Mouse (Mus musculus): ENCODE results near the gene Vmn1r127. TPM values are rescaled to one million over a fixed set of nuclear protein-coding genes. Genes with fewer than 3 reads are reported as not detected.
"Not testable (repeated sequence)": the region's sequence is repeated elsewhere in the genome, so short reads cannot be mapped to it uniquely, and the experiment has no call there.

Gene Vmn1r127
- total RNA-seq (2021) (not detected), polyA plus RNA-seq (2012; rRNA removed) (not detected in 2 replicates)
- long read RNA-seq: 0 reads

- not testable (repeated sequence) for DNase-seq
Observed at GRCm38 (mm10) chr7:21319761-21320160, at the start of gene Vmn1r127. Vmn1r127 (minus strand) TSS chr7:21319861.

DNA sequence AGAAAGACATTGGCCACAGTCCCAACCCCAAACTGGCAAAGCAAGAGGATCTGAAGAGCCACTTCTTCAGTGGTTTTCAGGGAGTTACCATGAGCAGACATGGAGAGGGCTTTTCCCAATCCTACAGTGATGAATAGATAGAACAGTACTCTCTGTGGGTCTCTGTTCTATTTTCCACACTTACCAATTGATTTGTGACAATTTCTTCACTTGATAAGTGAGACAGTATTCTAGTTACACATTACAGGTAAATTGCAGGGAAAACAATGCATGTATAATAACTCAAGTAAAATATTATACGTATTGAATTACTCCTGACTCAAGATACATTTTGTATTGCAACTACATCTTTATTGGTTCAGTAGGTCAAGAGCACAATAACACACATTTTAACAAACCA lies 41.5 kb upstream of the Vmn1r127 start, which contains the start of gene Vmn1r129:
TSS of gene Vmn1r129 (minus strand) at position 101 of the 400 bp plus-strand sequence.
- DNase-seq: not testable (repeated sequence)

DNA sequence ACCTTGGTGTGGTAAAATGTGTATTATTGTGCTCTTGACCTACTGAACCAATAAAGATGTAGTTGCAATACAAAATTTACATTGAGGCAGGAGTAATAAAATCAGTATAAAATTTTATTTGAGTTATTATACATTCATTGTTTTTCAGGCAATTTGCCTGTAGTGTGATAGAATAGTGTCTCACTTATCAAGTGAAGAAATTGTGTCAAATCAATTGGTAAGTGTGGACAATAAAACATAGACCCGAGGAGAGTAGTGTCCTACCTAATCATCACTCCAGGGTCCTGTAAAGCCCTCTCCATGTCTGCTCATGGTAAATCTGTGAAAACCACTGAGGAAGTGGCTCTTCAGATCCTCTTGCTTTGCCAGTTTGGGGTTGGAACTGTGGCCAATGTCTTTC lies 29.4 kb upstream of the Vmn1r127 start, which contains the start of gene Vmn1r128:
TSS of gene Vmn1r128 (plus strand) at position 301 of the 400 bp plus-strand sequence.
- DNase-seq: not testable (repeated sequence)

DNA sequence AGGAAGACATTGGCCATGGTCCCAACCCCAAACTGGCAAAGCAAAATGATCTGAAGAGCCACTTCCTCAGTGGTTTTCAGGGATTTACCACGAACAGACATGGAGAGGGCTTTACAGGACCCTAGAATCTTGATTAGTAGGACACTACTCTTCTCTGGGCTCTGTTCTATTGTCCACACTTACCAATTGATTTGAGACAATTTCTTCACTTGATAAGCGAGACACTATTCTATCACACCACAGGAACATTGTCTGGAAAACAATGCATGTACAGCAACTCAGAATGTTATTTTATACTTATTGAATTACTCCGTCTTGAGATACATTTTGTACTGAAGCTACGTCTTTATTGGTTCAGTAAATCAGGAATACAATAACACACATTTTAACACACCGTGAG lies 18.3 kb downstream of the Vmn1r127 start, which contains the start of gene Vmn1r126:
TSS of gene Vmn1r126 (minus strand) at position 101 of the 400 bp plus-strand sequence.
- not testable (repeated sequence) for DNase-seq

- not testable (repeated sequence) for DNase-seq
Observed at GRCm38 (mm10) chr7:21271879-21272278, 47.8 kb downstream of the Vmn1r127 start, which contains the start of gene Vmn1r125. Vmn1r125 (plus strand) TSS chr7:21272179.

Other genes with a start within 250 kb of the Vmn1r127 start
- gene Vmn1r121, start 221.3 kb downstream of the Vmn1r127 start, total RNA-seq (2021): not detected
- gene Vmn1r121, start 221.3 kb downstream of the Vmn1r127 start, polyA plus RNA-seq (2012; rRNA removed): not detected in 2 replicates
- not detected for gene Vmn1r122, start 185.7 kb downstream of the Vmn1r127 start, total RNA-seq (2021)
- not detected in 2 replicates for gene Vmn1r122, start 185.7 kb downstream of the Vmn1r127 start, polyA plus RNA-seq (2012; rRNA removed)
- not detected for gene Vmn1r123, start 157.7 kb downstream of the Vmn1r127 start, total RNA-seq (2021)
- not detected in 2 replicates for gene Vmn1r123, start 157.7 kb downstream of the Vmn1r127 start, polyA plus RNA-seq (2012; rRNA removed)
- not detected for gene Gm5157, start 129.4 kb downstream of the Vmn1r127 start, total RNA-seq (2021)
- not detected in 2 replicates for gene Gm5157, start 129.4 kb downstream of the Vmn1r127 start, polyA plus RNA-seq (2012; rRNA removed)
- gene Vmn1r124, start 59.2 kb downstream of the Vmn1r127 start, total RNA-seq (2021): not detected
- not detected in 2 replicates for gene Vmn1r124, start 59.2 kb downstream of the Vmn1r127 start, polyA plus RNA-seq (2012; rRNA removed)
- gene Vmn1r125, start 47.7 kb downstream of the Vmn1r127 start, total RNA-seq (2021): not detected
- gene Vmn1r125, start 47.7 kb downstream of the Vmn1r127 start, polyA plus RNA-seq (2012; rRNA removed): not detected in 2 replicates
- not detected for gene Vmn1r126, start 18.4 kb downstream of the Vmn1r127 start, total RNA-seq (2021)
- not detected in 2 replicates for gene Vmn1r126, start 18.4 kb downstream of the Vmn1r127 start, polyA plus RNA-seq (2012; rRNA removed)
- gene Vmn1r128, start 29.5 kb upstream of the Vmn1r127 start, total RNA-seq (2021): not detected
- gene Vmn1r128, start 29.5 kb upstream of the Vmn1r127 start, polyA plus RNA-seq (2012; rRNA removed): not detected in 2 replicates
- gene Vmn1r129, start 41.4 kb upstream of the Vmn1r127 start, total RNA-seq (2021): not detected
- not detected in 2 replicates for gene Vmn1r129, start 41.4 kb upstream of the Vmn1r127 start, polyA plus RNA-seq (2012; rRNA removed)
- not detected for gene Gm6882, start 112.9 kb upstream of the Vmn1r127 start, total RNA-seq (2021)
- not detected in 2 replicates for gene Gm6882, start 112.9 kb upstream of the Vmn1r127 start, polyA plus RNA-seq (2012; rRNA removed)
- gene Vmn1r130, start 191.9 kb upstream of the Vmn1r127 start, total RNA-seq (2021): not detected
- not detected in 2 replicates for gene Vmn1r130, start 191.9 kb upstream of the Vmn1r127 start, polyA plus RNA-seq (2012; rRNA removed)
- not detected for gene Vmn1r131, start 226.2 kb upstream of the Vmn1r127 start, total RNA-seq (2021)
- not detected in 2 replicates for gene Vmn1r131, start 226.2 kb upstream of the Vmn1r127 start, polyA plus RNA-seq (2012; rRNA removed)

Measured in adrenal gland, adult 2 months (tissue).